Mouse (Mus musculus) MN1 (cell line): ENCODE data around the gene Zan.

Source experiments
- DNase-seq: peaks from one replicate; pipeline ENCODE4 v3.0.0-alpha.2; 2016; ENCODE audit warnings: low spot score

Gene Zan

GRCm38 (mm10) chr5:137476964-137477363, at the start of gene Zan:
Zan (minus strand) TSS chr5:137477064.
- DNase-seq, result no peak

DNA sequence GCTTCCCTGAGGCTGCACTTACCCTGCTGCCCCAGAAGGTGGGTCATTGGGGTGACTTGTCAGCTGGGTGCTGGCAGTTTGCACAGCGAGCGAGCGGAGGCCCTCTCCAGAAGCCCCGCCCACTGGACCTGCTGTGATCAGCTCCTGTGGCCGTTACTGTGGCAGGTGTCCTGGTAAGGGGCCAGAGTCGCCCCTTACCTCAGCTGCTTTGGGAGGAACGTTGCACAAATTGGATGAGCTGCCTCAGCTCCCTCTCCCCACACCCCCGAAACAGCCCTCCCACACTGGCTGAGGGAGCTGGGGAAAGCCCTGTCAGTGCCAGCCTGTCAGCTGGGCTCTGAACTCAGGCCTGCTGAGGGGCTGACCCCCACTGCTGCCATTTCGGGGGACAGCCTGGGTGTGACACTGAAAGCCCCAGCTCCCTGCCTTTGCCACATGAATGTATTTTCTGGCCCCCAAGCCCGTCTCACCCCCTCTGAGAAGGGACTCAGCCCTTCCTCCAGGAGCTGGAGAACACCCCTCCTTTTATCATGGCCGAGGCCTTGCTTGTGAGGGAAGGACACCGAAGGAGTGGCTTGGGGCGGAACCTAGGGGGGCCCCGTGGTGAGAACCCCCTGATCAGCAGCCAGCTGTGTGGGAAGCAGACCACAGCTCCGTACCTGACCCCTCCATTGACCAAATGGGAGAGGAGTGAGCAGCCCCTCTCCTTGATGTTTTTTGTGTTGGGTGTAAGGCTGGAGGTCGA, 49.5 kb upstream of the Zan start:
- DNase-seq, result peak; percentile 81

- DNase-seq, result no peak
Observed at GRCm38 (mm10) chr5:137525511-137525910, 48.6 kb upstream of the Zan start.

DNA sequence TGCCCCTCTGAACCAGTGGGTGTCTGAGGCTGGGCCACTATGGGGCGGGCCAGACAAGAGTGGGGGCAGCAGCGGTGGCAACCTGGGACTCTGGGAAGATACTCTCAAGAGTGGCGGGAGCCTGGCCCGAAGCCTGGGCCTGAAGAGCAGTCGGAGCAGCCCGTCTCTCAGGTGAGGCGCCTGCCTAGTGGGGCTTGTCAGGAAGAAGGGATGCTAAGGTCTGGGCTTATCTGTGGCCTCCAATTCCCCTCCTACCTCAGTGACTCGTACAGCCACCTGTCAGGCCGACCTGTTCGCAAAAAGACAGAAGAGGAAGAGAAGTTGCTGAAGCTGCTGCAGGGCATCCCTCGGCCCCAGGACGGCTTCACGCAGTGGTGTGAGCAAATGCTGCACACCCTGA, 47.8 kb upstream of the Zan start:
- DNase-seq, result no peak

GRCm38 (mm10) chr5:137524251-137524515, 47.3 kb upstream of the Zan start:
- no peak for DNase-seq

- no peak for DNase-seq
Observed at GRCm38 (mm10) chr5:137523396-137524250, 46.8 kb upstream of the Zan start.

GRCm38 (mm10) chr5:137522711-137523110, 45.8 kb upstream of the Zan start:
- DNase-seq, result no peak

GRCm38 (mm10) chr5:137521861-137522260, 45.0 kb upstream of the Zan start:
- no peak for DNase-seq

- no peak for DNase-seq
Observed at GRCm38 (mm10) chr5:137519691-137520550, 43.1 kb upstream of the Zan start.

DNA sequence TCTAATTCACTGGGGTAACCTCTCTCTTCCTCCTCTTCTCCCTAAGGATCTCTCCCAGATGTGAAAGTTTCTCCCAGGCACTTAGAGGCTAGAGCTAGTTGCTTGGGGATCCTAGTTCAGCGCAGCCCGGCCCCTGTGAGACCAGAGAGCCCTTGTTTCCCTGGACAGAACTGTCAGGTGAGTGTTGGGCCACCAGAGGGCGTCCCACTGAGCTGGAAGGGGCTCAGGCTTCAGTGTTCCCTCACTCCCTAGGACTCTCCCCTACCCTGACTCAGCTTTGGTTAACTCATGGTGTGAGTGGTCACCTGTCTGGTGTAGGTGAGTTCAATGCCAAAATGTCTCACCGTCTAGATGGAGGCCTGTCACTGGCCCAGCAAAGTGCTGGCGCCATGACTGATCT, 41.6 kb upstream of the Zan start, which contains the start of gene Gigyf1:
Gene Gigyf1 (plus strand): TSS at position 113 of the 400 bp plus-strand sequence.
- DNase-seq, result peak; percentile 59

- no peak for DNase-seq
Observed at GRCm38 (mm10) chr5:137514811-137515210, 37.9 kb upstream of the Zan start.

GRCm38 (mm10) chr5:137513951-137514721, 37.3 kb upstream of the Zan start:
- no peak for DNase-seq

GRCm38 (mm10) chr5:137512847-137513794, 36.3 kb upstream of the Zan start:
- peak; percentile 65 for DNase-seq

GRCm38 (mm10) chr5:137511706-137512105, 34.8 kb upstream of the Zan start:
- DNase-seq, result no peak

DNA sequence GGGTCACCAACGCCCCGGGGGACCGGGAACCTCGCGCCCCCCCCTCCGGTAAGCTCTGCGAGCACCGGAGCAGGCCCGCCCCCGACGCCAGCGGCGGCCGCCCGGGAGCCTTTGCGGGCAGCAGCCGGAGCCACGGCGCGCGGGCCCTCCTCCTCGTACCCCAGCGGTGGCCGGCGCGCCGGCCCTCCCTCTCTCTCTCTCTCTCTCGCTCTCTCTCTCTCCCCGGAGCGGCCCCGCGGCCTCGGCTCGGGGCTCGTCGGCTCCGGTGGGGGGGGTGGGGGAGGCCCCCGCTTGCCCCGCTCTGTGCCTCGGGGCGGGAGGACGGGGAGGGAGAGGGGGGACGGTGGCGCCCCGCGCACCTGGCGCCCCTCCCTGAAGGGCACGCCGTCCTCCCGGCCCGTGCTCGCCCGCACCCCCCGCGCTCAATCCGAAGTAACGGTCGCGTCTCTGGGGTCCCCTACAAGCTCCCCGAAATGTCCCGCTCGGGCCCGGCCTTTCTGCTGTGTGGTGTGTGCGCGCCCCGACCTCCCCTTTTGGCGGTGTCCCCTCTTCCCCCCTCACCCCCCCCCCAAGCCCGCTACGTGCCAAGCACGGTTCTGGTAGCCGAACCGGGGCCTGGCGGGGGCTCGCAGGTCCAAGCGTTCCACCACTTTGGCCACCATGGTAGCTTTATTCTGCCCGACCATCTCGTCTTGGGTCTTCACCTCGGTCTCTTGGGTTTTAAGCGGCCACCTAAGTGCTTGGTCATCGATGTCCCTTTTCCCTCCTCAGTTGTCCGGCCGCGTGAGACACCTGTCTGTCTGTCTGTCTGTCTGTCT, 33.9 kb upstream of the Zan start:
- no peak for DNase-seq

DNA sequence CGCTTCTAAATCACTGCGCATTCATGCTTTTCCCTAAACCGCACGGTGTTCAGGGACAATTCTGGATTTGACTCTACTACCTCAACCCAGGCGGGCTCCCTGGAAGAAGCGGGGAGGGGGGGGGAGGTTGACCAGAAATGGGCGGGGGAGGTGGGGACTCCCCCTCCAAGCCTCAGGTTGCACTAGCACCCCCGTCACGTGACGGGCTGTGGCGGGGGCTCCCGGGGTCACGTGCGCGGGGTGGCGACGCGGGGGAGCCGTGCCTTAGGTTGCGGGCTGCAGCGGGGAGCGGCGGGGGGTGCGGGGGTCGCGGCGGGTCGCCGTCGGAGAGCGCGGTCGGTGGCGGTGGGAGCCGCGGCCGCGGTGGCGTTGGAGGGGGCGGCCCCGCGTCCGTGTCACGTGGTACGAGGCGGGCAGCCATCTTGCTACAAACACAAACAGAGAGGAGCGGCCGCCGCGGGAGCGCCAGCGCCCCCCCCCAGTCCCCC, 33.2 kb upstream of the Zan start:
- peak; percentile 84 for DNase-seq

DNA sequence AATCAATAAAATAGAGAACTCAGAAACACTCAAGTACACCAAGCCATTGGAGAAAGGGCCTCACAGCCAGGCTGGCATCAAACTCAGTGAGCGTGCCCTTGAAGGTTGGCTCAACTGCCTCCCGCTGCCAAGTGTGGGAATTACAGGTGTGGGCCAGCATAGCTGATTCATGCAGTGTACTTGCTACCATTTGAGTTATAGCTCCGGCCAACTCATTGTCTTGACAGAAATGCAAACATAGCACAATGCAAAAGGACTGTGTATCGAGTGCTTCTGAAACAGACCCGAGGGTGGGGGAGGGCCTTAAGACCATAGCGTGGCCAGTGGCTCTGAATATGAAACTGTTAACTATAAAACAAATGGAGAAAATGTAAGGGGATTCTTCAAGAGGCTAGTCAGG, 27.2 kb upstream of the Zan start:
- DNase-seq, result no peak

- DNase-seq, result peak; percentile 97
Observed at GRCm38 (mm10) chr5:137502667-137503110, 25.8 kb upstream of the Zan start.
